Mouse (Mus musculus) kidney, adult 2 months (tissue): ENCODE results near the gene Zfyve21. TPM values are rescaled to one million over a fixed set of nuclear protein-coding genes. Genes with fewer than 3 reads are reported as not detected.

Experiments
- DNase-seq: peaks from one replicate; pipeline ENCODE4 v3.0.0; 2021
- H3K27ac ChIP-seq: fragments of 200-500 bp; 2 replicates; pipeline ENCODE4 v1.5.1; 2012; ENCODE audit warnings: low read depth, low read length, control low read depth, inconsistent platforms; ENCODE audit not compliant: insufficient read depth
- H3K27me3 ChIP-seq: fragments of 200-500 bp; replicated peaks from 2 replicates; pipeline ENCODE4 v1.6.1; 2012; ENCODE audit warnings: mild to moderate bottlenecking, moderate library complexity, low read length, inconsistent platforms; ENCODE audit not compliant: control insufficient read depth, insufficient read depth
- H3K36me3 ChIP-seq: fragments of 200-500 bp; 2 replicates; pipeline ENCODE4 v1.6.1; 2012; ENCODE audit warnings: mild to moderate bottlenecking, moderate library complexity, low read length, inconsistent platforms; ENCODE audit not compliant: control insufficient read depth, insufficient read depth
- H3K4me1 ChIP-seq: fragments of 200-500 bp; 2 replicates; pipeline ENCODE4 v1.6.1; 2011; ENCODE audit warnings: low read length; ENCODE audit not compliant: control insufficient read depth, insufficient read depth
- H3K4me3 ChIP-seq: fragments of 200-500 bp; 2 replicates; pipeline ENCODE4 v1.5.1; 2011; ENCODE audit warnings: mild to moderate bottlenecking, low read depth, low read length, control low read depth; ENCODE audit not compliant: insufficient read depth
- CTCF ChIP-seq: fragments of 200-500 bp; conservative IDR thresholded peaks from 2 replicates; pipeline ENCODE4 v1.5.1; 2011; ENCODE audit warnings: low read depth, mild to moderate bottlenecking, control low read depth, low read length, moderate library complexity, mixed read lengths; ENCODE audit not compliant: insufficient read depth, insufficient read length
- POLR2A ChIP-seq: fragments of 200-500 bp; IDR thresholded peaks from one replicate; pipeline ENCODE4 v1.6.1; 2011; ENCODE audit warnings: low read depth, low read length, control low read depth
- WGBS: fragments of 180-500 bp; shearing (Covaris S2); methylation state at CpG from one replicate; pipeline ENCODE4 v1.1.7; 2018; 5-methylcytosine and 5-hydroxymethylcytosine counted together
- polyA plus RNA-seq: library from polyadenylated mRNA; depleted of rRNA; stranded (reverse); fragments of >200 nt; gene quantifications from 2 replicates; pipeline ENCODE4 v1.2.3, GENCODE M21; 2012

Gene Zfyve21
- polyA plus RNA-seq, 1 experiment = 105 TPM

GRCm38 (mm10) chr12:111814769-111815762 lies 1.1 kb downstream of the Zfyve21 start:
- H3K4me3 ChIP-seq = peak overlapping the region; percentile 79
- H3K4me1 ChIP-seq = peaks cover 15% of the 10 kb centered on the region; the same call in 1 of the 2 replicates
- peak overlapping the region; percentile 92 for H3K27ac ChIP-seq
- TF ChIP-seq CTCF (no peak), POLR2A (no peak)
- no peaks in the 10 kb centered on the region for H3K36me3 ChIP-seq
- peak; percentile 78 for DNase-seq
- no peaks in the 10 kb centered on the region for H3K27me3 ChIP-seq
- WGBS = 17% methylated on average over 19 of the region's 19 CpGs

- H3K36me3 ChIP-seq = no peaks in the 10 kb centered on the region
- no peaks in the 10 kb centered on the region for H3K27me3 ChIP-seq
- H3K4me1 ChIP-seq = peaks cover 13% of the 10 kb centered on the region; the same call in 1 of the 2 replicates
- H3K27ac ChIP-seq = no peak overlapping the region
- no peak overlapping the region for H3K4me3 ChIP-seq
- TF ChIP-seq POLR2A (no peak), CTCF (no peak)
- 45% methylated on average over 13 of the region's 13 CpGs for WGBS
- DNase-seq = peak; percentile 69
These were observed 2.6 kb downstream of the Zfyve21 start for GRCm38 (mm10) chr12:111816528-111816927.

- 35% methylated on average over 9 of the region's 9 CpGs for WGBS
- Histone ChIP-seq H3K4me3 (no peak overlapping the region), H3K27ac (no peak overlapping the region), H3K27me3 (no peaks in the 10 kb centered on the region), H3K36me3 (no peaks in the 10 kb centered on the region), H3K4me1 (peaks cover 13% of the 10 kb centered on the region; the same call in 1 of the 2 replicates)
- 0 out of 2 replicates have a peak, but pooled peaks have one; percentile 1 for TF ChIP-seq CTCF
- no peak for TF ChIP-seq POLR2A
- DNase-seq = peak; percentile 71
These were observed 3.0 kb downstream of the Zfyve21 start for GRCm38 (mm10) chr12:111816967-111817366.

DNA sequence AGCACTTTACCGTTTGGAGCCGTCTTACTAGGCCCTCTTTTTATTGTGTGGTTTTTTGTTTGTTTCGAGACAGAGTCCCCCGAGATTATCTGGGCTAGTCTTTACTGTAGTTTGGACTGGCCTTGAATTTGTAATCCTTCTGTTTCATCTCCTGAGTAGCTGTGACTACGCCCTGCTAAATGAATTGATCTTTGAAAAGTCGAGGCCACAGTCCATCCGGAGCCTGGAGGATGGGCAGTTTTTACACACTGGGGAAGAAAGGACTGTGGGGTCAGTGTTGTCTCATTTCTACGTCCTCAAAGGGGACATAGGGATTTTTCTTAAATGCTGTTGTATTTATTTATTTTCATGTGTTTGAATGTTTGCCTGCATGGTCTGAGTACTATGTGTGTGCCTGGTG lies 4.0 kb downstream of the Zfyve21 start:
- WGBS = 76% methylated on average over 8 of the region's 8 CpGs
- H3K36me3 ChIP-seq = no peaks in the 10 kb centered on the region
- no peak overlapping the region for H3K27ac ChIP-seq
- no peak overlapping the region for H3K4me3 ChIP-seq
- DNase-seq = no peak
- no peaks in the 10 kb centered on the region for H3K27me3 ChIP-seq
- peaks cover 13% of the 10 kb centered on the region; the same call in 1 of the 2 replicates for H3K4me1 ChIP-seq
- TF ChIP-seq POLR2A (no peak), CTCF (no peak)

GRCm38 (mm10) chr12:111819936-111820335 lies 6.0 kb downstream of the Zfyve21 start:
- peak; percentile 81 for DNase-seq
- TF ChIP-seq CTCF (no peak), POLR2A (no peak)
- Histone ChIP-seq H3K27me3 (no peaks in the 10 kb centered on the region), H3K4me1 (peaks cover 13% of the 10 kb centered on the region; the same call in 1 of the 2 replicates), H3K27ac (no peak overlapping the region), H3K4me3 (no peak overlapping the region), H3K36me3 (no peaks in the 10 kb centered on the region; the same call in 1 of the 2 replicates)
- WGBS = 38% methylated on average over 8 of the region's 8 CpGs

DNA sequence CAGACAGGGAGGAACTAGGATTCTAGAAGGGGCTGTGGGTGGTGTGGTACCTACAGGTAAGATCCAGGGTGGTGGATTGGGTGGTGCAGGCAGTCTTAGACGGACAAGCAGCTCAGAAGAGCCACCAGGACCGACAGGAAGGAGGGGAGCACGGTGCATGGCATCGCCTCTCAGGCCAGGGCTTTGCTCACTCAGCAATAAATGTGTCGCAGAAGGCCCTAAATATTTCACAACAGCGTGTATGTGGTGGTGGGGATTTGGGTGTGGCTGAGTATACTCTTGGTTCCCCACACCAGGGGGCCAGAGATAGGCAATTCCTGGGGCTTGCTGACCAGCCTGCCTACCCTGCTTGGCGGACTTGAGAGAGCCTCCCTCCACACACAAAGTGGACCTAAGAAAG lies 6.7 kb downstream of the Zfyve21 start:
- H3K36me3 ChIP-seq = no peaks in the 10 kb centered on the region; the same call in 1 of the 2 replicates
- H3K4me3 ChIP-seq = no peak overlapping the region
- H3K4me1 ChIP-seq = peaks cover 13% of the 10 kb centered on the region; the same call in 1 of the 2 replicates
- DNase-seq = no peak
- H3K27ac ChIP-seq = no peak overlapping the region
- TF ChIP-seq POLR2A = no peak
- no peak for TF ChIP-seq CTCF
- 61% methylated on average over 7 of the region's 7 CpGs for WGBS
- H3K27me3 ChIP-seq = no peaks in the 10 kb centered on the region

- no peak overlapping the region for H3K27ac ChIP-seq
- 53% methylated on average over 4 of the region's 4 CpGs for WGBS
- no peak overlapping the region for H3K4me3 ChIP-seq
- no peak for DNase-seq
- H3K36me3 ChIP-seq = no peaks in the 10 kb centered on the region; the same call in 1 of the 2 replicates
- TF ChIP-seq CTCF (no peak), POLR2A (no peak)
- H3K4me1 ChIP-seq = peaks cover 9% of the 10 kb centered on the region; the same call in 1 of the 2 replicates
- H3K27me3 ChIP-seq = no peaks in the 10 kb centered on the region
These were observed 8.0 kb downstream of the Zfyve21 start for GRCm38 (mm10) chr12:111821931-111822330.
